Comparison of ENCODE assay signal across 9 mouse cellular contexts in the genomic region with DNA sequence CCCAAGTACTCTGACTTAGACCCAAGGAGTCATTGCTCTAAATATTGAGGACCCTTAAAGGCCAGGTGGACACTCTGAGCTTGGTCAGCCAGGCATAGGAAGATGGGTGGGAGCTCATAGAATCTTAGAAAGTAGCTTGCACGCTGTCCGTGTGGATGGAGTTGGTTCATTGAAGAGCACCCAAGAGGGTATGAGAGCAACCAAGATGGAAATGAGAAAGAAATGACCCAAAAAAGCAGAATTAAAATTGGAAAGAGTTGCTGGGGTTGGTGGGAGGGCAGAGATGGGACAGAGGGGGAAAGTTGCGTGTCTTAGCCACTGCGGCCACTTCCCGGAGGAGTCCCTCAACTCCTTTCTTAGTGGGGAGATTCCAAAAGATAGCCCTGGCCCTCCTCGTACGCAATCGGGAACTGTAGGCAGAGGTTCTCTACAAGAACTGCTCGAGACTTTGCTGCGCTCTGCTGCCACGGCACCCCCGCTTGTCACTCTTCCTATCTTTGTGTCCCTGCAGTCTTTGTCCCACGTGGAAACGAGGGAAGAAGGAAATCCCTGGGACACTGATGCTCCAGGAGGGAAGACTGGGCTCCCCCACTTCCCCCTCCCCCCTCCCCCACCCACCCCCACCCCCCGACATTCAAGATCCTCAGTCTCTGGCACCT. TPM values are rescaled to one million over a fixed set of nuclear protein-coding genes. Genes with fewer than 3 reads are reported as not detected.
A peak's percentile ranks its signal among the peaks of the same experiment; 100 is the strongest.
DNase-seq lines count a peak whose midpoint lies in the region; ATAC-seq lines count a peak whose summit lies in the region.
"Had no signal": no experiment of that assay in that cellular context is flagged by ENCODE, and none has a peak within 500 bp of the region (broad histone marks: within the 10 kb centered on the region; RNA-seq: fewer than 3 reads in every experiment).

No protein-coding gene starts in this region.

- no peaks in the 10 kb centered on the region for H3K4me1 ChIP-seq in heart, embryonic 11.5 days (ENCODE audit: control insufficient read depth, insufficient read depth, low read length)
- H3K4me1 ChIP-seq in hindbrain, embryonic 14.5 days (replicated peaks; ENCODE audit: control insufficient read depth, insufficient read depth, low read length) = peaks cover 9% of the 10 kb centered on the region; the same call in 1 of the 2 replicates
- 0 out of 2 replicates have a peak, but pooled peaks cover 8% of the 10 kb centered on the region for H3K4me1 ChIP-seq in midbrain, embryonic 14.5 days (ENCODE audit: control insufficient read depth, insufficient read depth, low read length)

- under 1% methylated on average over 15 of the region's 15 CpGs for WGBS in heart, embryonic 11.5 days (ENCODE audit: insufficient replicate concordance)
- under 1% methylated on average over 14 of the region's 15 CpGs for WGBS in hindbrain, embryonic 14.5 days
- under 1% methylated on average over 14 of the region's 15 CpGs for WGBS in midbrain, embryonic 14.5 days

- no peak overlapping the region for H3K27ac ChIP-seq in heart, embryonic 11.5 days (ENCODE audit: low read depth, low read length)
- H3K27ac ChIP-seq in hindbrain, embryonic 14.5 days = no peak overlapping the region
- H3K27ac ChIP-seq in midbrain, embryonic 14.5 days (replicated peaks; ENCODE audit: low read depth, low read length) = no peak overlapping the region

- peak overlapping the region; percentile 90 for H3K4me2 ChIP-seq in heart, embryonic 11.5 days
- H3K4me2 ChIP-seq in hindbrain, embryonic 14.5 days (replicated peaks) = peak overlapping the region; percentile 97
- H3K4me2 ChIP-seq in midbrain, embryonic 14.5 days (ENCODE audit: low read length) = peak overlapping the region; percentile 95

- peak overlapping the region; percentile 53 for H3K4me3 ChIP-seq in heart, embryonic 11.5 days (ENCODE audit: low read depth, low read length)
- peak overlapping the region; percentile 43 for H3K4me3 ChIP-seq in hindbrain, embryonic 14.5 days (replicated peaks; ENCODE audit: low read length)
- H3K4me3 ChIP-seq in midbrain, embryonic 14.5 days (replicated peaks; ENCODE audit: low read depth, low read length) = peak overlapping the region; percentile 47

- peaks cover 67% of the 10 kb centered on the region for H3K27me3 ChIP-seq in heart, embryonic 11.5 days (ENCODE audit: control insufficient read depth, insufficient read depth, low read length)
- peaks cover 72% of the 10 kb centered on the region for H3K27me3 ChIP-seq in hindbrain, embryonic 14.5 days (ENCODE audit: control insufficient read depth, insufficient read depth, low read length)
- H3K27me3 ChIP-seq in midbrain, embryonic 14.5 days (ENCODE audit: control insufficient read depth, insufficient read depth, low read length) = peaks cover 75% of the 10 kb centered on the region

- no peak; the same call in 1 of the 2 replicates for ATAC-seq in heart, embryonic 11.5 days (replicated peaks; ENCODE audit: insufficient number of reproducible peaks, low FRiP score, low TSS enrichment)
- ATAC-seq in hindbrain, embryonic 14.5 days (ENCODE audit: low FRiP score) = peak; percentile 41; the same call in 1 of the 2 replicates
- peak; percentile 67; the same call in 1 of the 2 replicates for ATAC-seq in midbrain, embryonic 14.5 days (ENCODE audit: low FRiP score, low TSS enrichment)

- no peak overlapping the region for H3K9ac ChIP-seq in heart, embryonic 11.5 days (ENCODE audit: low read depth, low read length)
- no peak overlapping the region for H3K9ac ChIP-seq in hindbrain, embryonic 14.5 days
- no peak overlapping the region; the same call in 1 of the 2 replicates for H3K9ac ChIP-seq in midbrain, embryonic 14.5 days (replicated peaks; ENCODE audit: low read length)

- no peaks in the 10 kb centered on the region for H3K36me3 ChIP-seq in heart, embryonic 11.5 days (ENCODE audit: control insufficient read depth, insufficient read depth, low read length)
- no peaks in the 10 kb centered on the region for H3K36me3 ChIP-seq in hindbrain, embryonic 14.5 days (replicated peaks; ENCODE audit: control insufficient read depth, insufficient read depth)
- H3K36me3 ChIP-seq in midbrain, embryonic 14.5 days (ENCODE audit: control insufficient read depth, insufficient read depth, low read length) = no peaks in the 10 kb centered on the region

- DNase-seq in heart, adult 11 months = no peak
- DNase-seq in embryo, embryonic 10 days (ENCODE audit: low spot score) = peak; percentile 35
- no peak for DNase-seq in hindbrain, embryonic 14.5 days (ENCODE audit: low spot score)
- DNase-seq in midbrain, embryonic 14.5 days = peak; percentile 38
- no peak for DNase-seq in natural killer cell, adult 2 months (ENCODE audit: low spot score in 2 of 2)
- DNase-seq in spleen, postnatal 10 days (ENCODE audit: low spot score in 2 of 2) = no peak
- DNase-seq in c-Kit-positive CD71-positive TER-119-positive erythroid progenitor cells, embryonic 14.5 days (ENCODE audit: low spot score) = no peak

- no peaks in the 10 kb centered on the region for H3K9me3 ChIP-seq in heart, embryonic 11.5 days (replicated peaks; ENCODE audit: control insufficient read depth, low read length)
- no peaks in the 10 kb centered on the region for H3K9me3 ChIP-seq in hindbrain, embryonic 14.5 days (ENCODE audit: control insufficient read depth, low read length)
- no peaks in the 10 kb centered on the region for H3K9me3 ChIP-seq in midbrain, embryonic 14.5 days (ENCODE audit: control insufficient read depth, low read length)

RNA-seq across cellular contexts. Expression of gene Vgll2, which starts 0.4 kb away (rescaled TPM):
- 0.43 and 0.61 TPM in 2 replicates for polyA plus RNA-seq in heart, embryonic 11.5 days (2014; fragmentation: Nextera tagmentation; extraction: Ambion mirVana)
- 0.20 TPM in 1 of 2 replicates, not detected in the other for polyA plus RNA-seq in hindbrain, embryonic 14.5 days (2014; fragmentation: Nextera tagmentation; extraction: Ambion mirVana)
- not detected in 2 replicates for polyA plus RNA-seq in midbrain, embryonic 14.5 days (2014; fragmentation: Nextera tagmentation; extraction: Ambion mirVana)
- polyA plus RNA-seq: spleen, adult 2 months had no signal

Comparison
In these comparisons a context has a peak if more than half of its experiments do, and no peak if none do; other contexts are left out.
1. DNase-seq: peak in embryo, embryonic 10 days (single experiment) and midbrain, embryonic 14.5 days (single experiment); none in heart, adult 11 months (single experiment), hindbrain, embryonic 14.5 days (single experiment), natural killer cell, adult 2 months (0 of 2), spleen, postnatal 10 days (0 of 2) and c-Kit-positive CD71-positive TER-119-positive erythroid progenitor cells, embryonic 14.5 days (single experiment).
2. Peak in every context shown above with its lines, with median percentiles within 50 percentile points of each other: H3K4me2 ChIP-seq and H3K4me3 ChIP-seq.